Mouse (Mus musculus): ENCODE measurements around the gene Acvr2b. TPM values are rescaled to one million over a fixed set of nuclear protein-coding genes. Genes with fewer than 3 reads are reported as not detected.

Acvr2b gene
- polyA plus RNA-seq, 1 experiment: 5.9 TPM

- WGBS: 76% methylated on average over 13 of the region's 13 CpGs
Measured at GRCm38 (mm10) chr9:119425976-119426415, 24.1 kb downstream of the Acvr2b start.

GRCm38 (mm10) chr9:119426483-119426882, 24.6 kb downstream of the Acvr2b start:
- Histone ChIP-seq H3K36me3 (ENCODE audit: control insufficient read depth, insufficient read depth, low read length) (peaks cover 2% of the 10 kb centered on the region; the same call in 1 of the 2 replicates), H3K4me1 (ENCODE audit: control insufficient read depth, insufficient read depth, insufficient read length, low read length) (peaks cover 19% of the 10 kb centered on the region), H3K4me3 (ENCODE audit: low read depth, low read length) (no peak overlapping the region), H3K27me3 (ENCODE audit: control insufficient read depth, insufficient read depth, low read length) (no peaks in the 10 kb centered on the region), H3K27ac (ENCODE audit: insufficient read depth, low read depth, low read length) (no peak overlapping the region)
- WGBS: 17% methylated on average over 7 of the region's 7 CpGs
- TF ChIP-seq POLR2A (IDR thresholded peaks at IDR 0.05; ENCODE audit: low read depth, low read length) (no peak), CTCF (IDR thresholded peaks at IDR 0.05; ENCODE audit: extremely low read depth, insufficient read length, insufficient replicate concordance, low read depth, low read length) (no peak)

More at GRCm38 (mm10) chr9:119425976-119426415, 24.1 kb downstream of the Acvr2b start:
- no peak overlapping the region for H3K4me3 ChIP-seq (ENCODE audit: low read depth, low read length)
- peaks cover 19% of the 10 kb centered on the region for H3K4me1 ChIP-seq (ENCODE audit: control insufficient read depth, insufficient read depth, insufficient read length, low read length)
- no peak overlapping the region for H3K27ac ChIP-seq (ENCODE audit: insufficient read depth, low read depth, low read length)
- TF ChIP-seq CTCF (IDR thresholded peaks at IDR 0.05; ENCODE audit: extremely low read depth, insufficient read length, insufficient replicate concordance, low read depth, low read length): no peak
- no peak for TF ChIP-seq POLR2A (IDR thresholded peaks at IDR 0.05; ENCODE audit: low read depth, low read length)
- H3K36me3 ChIP-seq (ENCODE audit: control insufficient read depth, insufficient read depth, low read length): no peaks in the 10 kb centered on the region
- H3K27me3 ChIP-seq (ENCODE audit: control insufficient read depth, insufficient read depth, low read length): no peaks in the 10 kb centered on the region

DNA sequence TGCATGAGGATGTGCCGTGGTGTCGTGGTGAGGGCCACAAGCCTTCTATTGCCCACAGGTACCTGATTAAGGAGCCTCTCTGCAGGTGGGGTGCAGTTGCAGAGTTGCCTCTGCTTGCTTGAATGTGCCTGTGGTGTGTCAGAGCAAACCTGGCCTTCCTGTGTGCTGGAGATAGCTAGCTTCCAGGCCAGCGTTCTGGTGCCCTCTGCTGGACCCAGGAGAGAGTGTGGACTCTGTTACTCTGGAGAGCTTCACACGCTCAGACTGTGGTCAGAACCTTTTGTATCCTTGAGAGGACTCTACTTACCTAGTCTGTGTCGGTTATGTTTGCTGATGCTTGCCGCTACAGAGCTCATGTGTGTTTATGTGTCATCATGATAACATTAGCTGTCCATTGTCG, 28.4 kb downstream of the Acvr2b start:
- H3K27ac ChIP-seq (ENCODE audit: insufficient read depth, low read depth, low read length): no peak overlapping the region
- 39% methylated on average over 7 of the region's 7 CpGs for WGBS
- TF ChIP-seq CTCF (IDR thresholded peaks at IDR 0.05; ENCODE audit: extremely low read depth, insufficient read length, insufficient replicate concordance, low read depth, low read length) (peak; percentile 75; the same call in 1 of the 2 replicates), POLR2A (IDR thresholded peaks at IDR 0.05; ENCODE audit: low read depth, low read length) (no peak)
- no peaks in the 10 kb centered on the region for H3K27me3 ChIP-seq (ENCODE audit: control insufficient read depth, insufficient read depth, low read length)
- no peak overlapping the region for H3K4me3 ChIP-seq (ENCODE audit: low read depth, low read length)
- H3K36me3 ChIP-seq (ENCODE audit: control insufficient read depth, insufficient read depth, low read length): peaks cover 7% of the 10 kb centered on the region
- peaks cover 15% of the 10 kb centered on the region for H3K4me1 ChIP-seq (ENCODE audit: control insufficient read depth, insufficient read depth, insufficient read length, low read length)

GRCm38 (mm10) chr9:119435855-119436254, 33.9 kb downstream of the Acvr2b start:
- Histone ChIP-seq H3K27ac (ENCODE audit: insufficient read depth, low read depth, low read length) (no peak overlapping the region), H3K4me3 (ENCODE audit: low read depth, low read length) (no peak overlapping the region), H3K36me3 (ENCODE audit: control insufficient read depth, insufficient read depth, low read length) (peaks cover 7% of the 10 kb centered on the region), H3K4me1 (ENCODE audit: control insufficient read depth, insufficient read depth, insufficient read length, low read length) (no peaks in the 10 kb centered on the region; the same call in 1 of the 2 replicates), H3K27me3 (ENCODE audit: control insufficient read depth, insufficient read depth, low read length) (no peaks in the 10 kb centered on the region)
- 68% methylated on average over 2 of the region's 2 CpGs for WGBS
- TF ChIP-seq CTCF (IDR thresholded peaks at IDR 0.05; ENCODE audit: extremely low read depth, insufficient read length, insufficient replicate concordance, low read depth, low read length) (no peak), POLR2A (IDR thresholded peaks at IDR 0.05; ENCODE audit: low read depth, low read length) (no peak)

DNA sequence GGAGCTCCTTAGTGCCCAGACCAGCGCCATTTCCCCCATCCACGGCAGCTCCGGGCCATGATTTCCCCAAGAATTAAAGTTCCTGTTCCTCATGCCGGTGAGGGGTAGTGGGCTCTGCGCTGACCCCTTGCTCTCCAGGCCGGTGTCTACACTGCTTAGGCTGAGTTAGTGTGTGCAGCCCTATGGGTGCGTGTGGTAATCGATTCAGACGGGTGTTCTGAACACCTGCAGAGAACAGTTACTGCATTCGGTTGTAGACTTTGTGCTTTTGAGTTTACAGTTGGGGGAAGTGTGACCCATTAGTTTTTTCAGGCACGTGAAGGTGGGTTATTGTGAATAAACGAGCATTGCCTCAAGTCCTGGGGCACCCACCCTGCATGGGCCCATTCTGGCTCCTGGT, 36.1 kb downstream of the Acvr2b start:
- H3K27ac ChIP-seq (ENCODE audit: insufficient read depth, low read depth, low read length): no peak overlapping the region
- WGBS: 41% methylated on average over 12 of the region's 12 CpGs
- H3K4me1 ChIP-seq (ENCODE audit: control insufficient read depth, insufficient read depth, insufficient read length, low read length): no peaks in the 10 kb centered on the region; the same call in 1 of the 2 replicates
- no peak overlapping the region for H3K4me3 ChIP-seq (ENCODE audit: low read depth, low read length)
- TF ChIP-seq POLR2A (IDR thresholded peaks at IDR 0.05; ENCODE audit: low read depth, low read length): no peak
- TF ChIP-seq CTCF (IDR thresholded peaks at IDR 0.05; ENCODE audit: extremely low read depth, insufficient read length, insufficient replicate concordance, low read depth, low read length): no peak
- H3K27me3 ChIP-seq (ENCODE audit: control insufficient read depth, insufficient read depth, low read length): no peaks in the 10 kb centered on the region
- peaks cover 5% of the 10 kb centered on the region; the same call in 1 of the 2 replicates for H3K36me3 ChIP-seq (ENCODE audit: control insufficient read depth, insufficient read depth, low read length)

GRCm38 (mm10) chr9:119438498-119439000, 36.6 kb downstream of the Acvr2b start:
- TF ChIP-seq CTCF (IDR thresholded peaks at IDR 0.05; ENCODE audit: extremely low read depth, insufficient read length, insufficient replicate concordance, low read depth, low read length): no peak
- no peak for TF ChIP-seq POLR2A (IDR thresholded peaks at IDR 0.05; ENCODE audit: low read depth, low read length)

DNA sequence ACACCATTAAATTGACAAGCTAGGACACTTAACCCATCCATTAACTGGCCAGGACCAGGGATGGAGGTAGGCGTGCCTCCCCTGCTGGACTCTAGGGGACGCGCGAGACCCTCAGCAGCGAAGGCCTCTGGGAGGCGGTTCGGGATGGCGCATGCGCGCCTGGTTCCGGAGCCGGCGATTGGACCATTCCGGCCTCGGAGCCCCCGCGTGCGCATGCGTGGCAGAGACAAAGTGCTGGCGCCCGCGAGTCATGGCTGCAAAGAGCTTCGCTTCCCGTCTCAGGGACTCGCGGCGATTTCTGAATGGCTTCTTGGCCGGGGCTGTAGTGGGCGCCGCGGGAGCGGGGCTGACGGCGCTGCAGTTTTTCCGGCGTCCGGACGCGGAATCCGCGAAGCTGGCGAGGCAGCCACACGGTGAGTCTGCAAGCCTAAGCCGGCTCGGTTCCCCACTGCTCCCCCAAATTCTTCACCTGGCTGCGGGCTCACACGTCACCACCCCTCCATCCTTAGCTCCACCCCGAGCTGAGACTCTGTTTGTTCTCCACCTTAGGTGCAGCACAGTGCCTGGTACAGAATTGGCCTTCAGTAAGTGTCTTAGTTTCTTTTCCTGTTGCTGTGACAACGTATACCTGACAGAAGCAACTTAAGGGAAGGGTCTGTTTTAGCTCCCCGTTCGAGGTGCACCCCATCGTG, 43.0 kb downstream of the Acvr2b start, which contains the start of gene Exog:
Gene Exog, plus strand, starts transcription at position 206 of the 692 bp plus-strand sequence.
- Histone ChIP-seq H3K36me3 (ENCODE audit: control insufficient read depth, insufficient read depth, low read length) (peaks cover 11% of the 10 kb centered on the region), H3K4me1 (ENCODE audit: control insufficient read depth, insufficient read depth, insufficient read length, low read length) (peaks cover 5% of the 10 kb centered on the region; the same call in 1 of the 2 replicates), H3K4me3 (ENCODE audit: low read depth, low read length) (peak within 1 kb of the TSS; percentile 72), H3K27ac (ENCODE audit: insufficient read depth, low read depth, low read length) (peak within 1 kb of the TSS; percentile 2; the same call in 1 of the 2 replicates), H3K27me3 (ENCODE audit: control insufficient read depth, insufficient read depth, low read length) (no peaks in the 10 kb centered on the region)
- TF ChIP-seq POLR2A (IDR thresholded peaks at IDR 0.05; ENCODE audit: low read depth, low read length) (peak; percentile 42; the same call in 1 of the 2 replicates), CTCF (IDR thresholded peaks at IDR 0.05; ENCODE audit: extremely low read depth, insufficient read length, insufficient replicate concordance, low read depth, low read length) (peak; percentile 60)
- under 1% methylated on average over 52 of the region's 52 CpGs for whole genome bisulfite sequencing

More at GRCm38 (mm10) chr9:119438498-119439000, 36.6 kb downstream of the Acvr2b start:
- Histone ChIP-seq H3K36me3 (ENCODE audit: control insufficient read depth, insufficient read depth, low read length) (peaks cover 5% of the 10 kb centered on the region; the same call in 1 of the 2 replicates), H3K4me3 (ENCODE audit: low read depth, low read length) (no peak overlapping the region), H3K4me1 (ENCODE audit: control insufficient read depth, insufficient read depth, insufficient read length, low read length) (no peaks in the 10 kb centered on the region; the same call in 1 of the 2 replicates), H3K27me3 (ENCODE audit: control insufficient read depth, insufficient read depth, low read length) (no peaks in the 10 kb centered on the region), H3K27ac (ENCODE audit: insufficient read depth, low read depth, low read length) (no peak overlapping the region)
- WGBS: 74% methylated on average over 9 of the region's 9 CpGs

Data from small intestine, adult 2 months (tissue).